Mouse (Mus musculus): ENCODE results near the gene Pdzd2.

The Pdzd2 gene

DNA sequence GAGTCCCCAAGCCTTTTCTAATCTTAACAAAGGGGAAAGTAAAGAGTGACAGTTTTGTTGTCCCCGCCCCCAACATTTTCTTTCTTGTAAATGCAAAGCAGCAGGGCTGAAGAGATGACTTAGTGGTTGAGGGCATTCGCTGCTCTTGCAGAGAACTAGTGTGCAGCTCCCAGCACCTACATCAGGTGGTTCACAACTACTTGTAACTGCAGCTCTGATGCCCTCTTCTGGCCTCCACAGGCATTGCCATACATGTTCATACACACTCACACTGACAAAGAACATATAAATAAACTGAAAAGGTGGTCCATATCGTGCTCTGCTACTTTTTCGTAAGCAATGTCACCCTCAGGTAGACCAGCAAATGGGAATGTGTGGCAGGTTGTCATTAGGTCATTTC lies 116.2 kb downstream of the Pdzd2 start:
- DNase-seq (ENCODE audit: low read depth, low spot score), result no peak

DNA sequence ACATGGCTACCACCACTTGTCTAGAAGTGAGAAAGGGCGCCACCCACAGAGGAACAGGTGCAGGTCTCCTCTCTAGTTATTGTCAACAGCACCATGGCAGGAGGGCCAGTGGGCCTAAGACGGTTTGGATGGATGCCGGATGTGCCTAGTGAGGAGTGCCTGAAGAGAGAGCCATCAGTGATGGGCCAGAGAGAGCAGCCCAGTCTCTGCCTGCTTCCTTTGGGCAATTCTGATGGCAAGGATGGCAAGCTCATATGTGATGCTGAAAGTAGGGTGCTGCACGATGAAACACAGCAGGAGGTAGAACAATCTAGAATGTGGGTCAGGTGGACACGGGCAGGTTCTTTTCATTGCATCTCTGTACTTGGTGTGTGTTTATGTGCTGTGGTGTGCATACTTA lies 117.0 kb downstream of the Pdzd2 start:
- DNase-seq (ENCODE audit: low read depth, low spot score), result no peak

DNA sequence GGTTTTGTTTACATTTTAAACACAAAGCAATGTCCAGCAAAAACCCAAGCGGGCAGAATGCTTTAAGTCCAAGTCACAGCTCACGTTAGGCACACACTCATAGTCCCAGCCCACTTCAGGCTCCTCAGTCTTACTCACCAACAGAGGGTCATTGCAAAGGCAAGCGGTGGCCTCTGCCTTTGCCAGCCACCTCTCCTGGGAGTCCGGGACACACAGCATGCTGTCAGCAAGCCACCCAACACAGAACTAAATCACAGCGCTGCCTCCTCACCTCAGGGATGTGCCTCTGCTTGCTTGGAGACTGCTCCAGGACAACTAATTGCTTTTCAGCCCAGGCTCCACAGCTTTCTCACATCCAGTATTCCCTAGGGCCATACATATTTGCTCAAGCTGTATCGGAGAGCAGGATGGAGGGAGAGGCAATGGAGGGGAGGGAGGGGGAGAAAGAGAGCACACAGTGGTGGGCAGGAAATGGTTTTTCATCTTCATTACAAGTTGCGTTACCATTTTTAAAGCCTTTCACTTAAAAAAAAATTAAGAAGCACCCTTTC lies 117.6 kb downstream of the Pdzd2 start:
- DNase-seq (ENCODE audit: low read depth, low spot score), result no peak

DNA sequence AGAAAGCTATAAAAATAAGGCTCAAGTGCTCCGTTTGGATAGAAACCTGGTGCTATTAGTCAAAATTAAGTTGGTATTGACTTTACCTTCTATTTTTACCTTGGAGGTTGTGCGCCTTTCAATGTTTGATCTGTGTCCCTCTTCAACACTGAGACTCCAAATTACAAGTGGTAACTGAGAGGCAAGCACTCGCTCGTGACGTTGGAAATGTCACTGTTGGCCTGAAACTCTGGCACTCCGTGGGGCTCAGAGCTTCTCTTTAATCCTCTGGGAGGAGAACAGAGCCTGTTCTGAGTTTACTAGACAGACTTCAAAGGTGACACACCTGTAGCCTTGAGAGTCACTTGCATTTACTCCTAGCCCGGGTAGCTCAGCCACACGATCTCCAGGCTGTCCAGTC lies 120.5 kb downstream of the Pdzd2 start:
- DNase-seq (ENCODE audit: low read depth, low spot score), result no peak

DNA sequence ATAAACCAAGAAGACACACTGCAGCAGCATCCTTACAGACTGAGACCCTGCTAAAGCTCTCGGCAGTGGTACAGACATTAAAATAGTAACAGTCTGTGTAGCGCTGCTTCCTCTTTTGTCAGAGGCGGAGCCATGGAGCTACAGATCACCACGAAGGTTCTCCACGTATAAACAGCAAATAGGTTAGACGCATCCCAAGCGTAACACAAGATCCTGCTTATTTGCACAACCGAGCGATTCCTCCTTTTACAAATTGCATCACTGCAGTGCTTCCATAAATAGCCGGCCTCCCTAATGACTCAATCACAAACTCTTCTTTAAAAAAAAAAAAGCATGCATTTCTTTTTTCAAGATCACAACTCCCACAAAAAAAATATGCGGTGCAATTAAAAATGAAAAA lies 122.1 kb downstream of the Pdzd2 start:
- DNase-seq (ENCODE audit: low read depth, low spot score), result no peak

DNA sequence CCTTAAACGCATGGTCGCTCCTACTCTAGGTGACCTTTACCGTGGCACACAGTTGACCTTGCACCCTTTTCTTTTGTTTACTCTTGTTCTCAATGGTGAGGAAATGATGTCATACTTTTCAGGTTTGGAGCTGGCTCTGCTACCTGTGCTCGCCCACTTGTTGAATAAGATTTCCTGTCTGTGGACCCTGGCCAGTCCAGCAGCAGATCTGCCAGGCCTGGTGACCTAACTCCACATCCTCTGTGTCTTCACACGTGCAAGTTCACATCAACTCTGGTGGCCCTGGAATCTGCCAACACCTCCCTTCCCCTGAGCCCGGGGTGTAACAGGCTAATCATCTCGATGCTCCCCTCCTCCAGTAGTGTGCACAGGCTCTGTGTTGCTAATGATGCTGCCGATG lies 122.5 kb downstream of the Pdzd2 start:
- no peak for DNase-seq (ENCODE audit: low read depth, low spot score)

DNA sequence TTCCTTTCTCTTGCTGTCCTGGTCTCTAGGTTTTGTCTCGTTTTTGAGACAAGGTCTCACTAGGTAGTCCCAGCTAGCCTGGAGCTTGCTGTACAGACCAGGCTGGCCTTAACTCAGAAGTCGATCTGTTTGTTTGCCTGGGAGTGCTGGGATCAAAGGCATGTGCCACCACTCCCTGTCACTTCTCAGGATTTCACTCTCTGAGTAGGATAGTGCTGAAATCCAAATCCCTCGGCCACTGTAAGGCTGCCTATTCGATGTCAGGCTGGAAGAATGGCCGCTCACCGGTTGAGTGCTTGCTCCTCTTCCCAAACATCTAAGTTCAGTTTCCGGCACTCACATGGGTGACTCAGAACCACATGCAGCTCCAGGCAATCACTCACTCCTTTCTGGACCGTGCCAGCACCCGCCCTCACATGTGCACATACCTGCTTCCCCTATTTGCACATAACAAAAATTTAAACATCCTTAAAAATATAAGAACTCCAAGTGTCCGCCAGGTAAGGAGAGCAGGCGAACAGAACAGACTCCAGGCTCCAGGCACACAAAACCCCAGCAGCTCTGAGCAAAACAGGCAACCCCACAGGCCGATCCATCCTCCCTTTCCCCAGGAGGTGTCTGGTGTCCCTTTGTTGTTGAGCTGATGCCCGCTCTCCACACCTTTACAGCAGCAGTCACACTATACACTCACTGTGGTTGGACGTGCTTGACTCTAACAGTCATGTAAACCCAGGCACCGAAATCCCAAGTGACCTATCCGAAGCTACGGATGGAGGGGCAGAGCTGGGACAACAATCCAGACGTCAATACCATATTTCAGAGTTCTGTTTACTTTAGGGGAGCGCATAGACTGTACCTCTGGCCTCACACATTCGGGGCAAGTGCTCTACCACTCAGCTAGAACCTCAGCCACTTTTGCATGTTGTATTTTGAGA lies 124.5 kb downstream of the Pdzd2 start:
- no peak for DNase-seq (ENCODE audit: low read depth, low spot score)

DNA sequence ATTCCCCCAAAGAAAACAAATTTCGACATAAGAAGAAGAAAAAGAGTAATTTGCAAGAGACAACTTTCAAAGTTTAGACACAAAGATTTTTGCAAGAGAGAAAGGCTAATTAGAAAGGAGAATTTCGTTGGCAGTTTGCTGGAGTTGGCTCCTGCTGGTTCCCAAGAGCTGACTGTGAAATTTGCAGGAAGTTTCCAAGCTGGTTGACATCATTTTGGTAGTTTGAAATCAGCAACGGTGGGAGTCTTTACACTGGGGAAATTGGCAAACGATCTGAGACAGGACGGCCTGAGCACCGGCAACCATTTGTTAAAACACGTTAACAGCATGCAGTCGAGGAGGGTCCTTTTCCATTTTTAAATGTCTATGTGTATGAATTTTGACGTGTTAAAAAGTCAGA lies 125.7 kb downstream of the Pdzd2 start:
- DNase-seq (ENCODE audit: low read depth, low spot score), result no peak

DNA sequence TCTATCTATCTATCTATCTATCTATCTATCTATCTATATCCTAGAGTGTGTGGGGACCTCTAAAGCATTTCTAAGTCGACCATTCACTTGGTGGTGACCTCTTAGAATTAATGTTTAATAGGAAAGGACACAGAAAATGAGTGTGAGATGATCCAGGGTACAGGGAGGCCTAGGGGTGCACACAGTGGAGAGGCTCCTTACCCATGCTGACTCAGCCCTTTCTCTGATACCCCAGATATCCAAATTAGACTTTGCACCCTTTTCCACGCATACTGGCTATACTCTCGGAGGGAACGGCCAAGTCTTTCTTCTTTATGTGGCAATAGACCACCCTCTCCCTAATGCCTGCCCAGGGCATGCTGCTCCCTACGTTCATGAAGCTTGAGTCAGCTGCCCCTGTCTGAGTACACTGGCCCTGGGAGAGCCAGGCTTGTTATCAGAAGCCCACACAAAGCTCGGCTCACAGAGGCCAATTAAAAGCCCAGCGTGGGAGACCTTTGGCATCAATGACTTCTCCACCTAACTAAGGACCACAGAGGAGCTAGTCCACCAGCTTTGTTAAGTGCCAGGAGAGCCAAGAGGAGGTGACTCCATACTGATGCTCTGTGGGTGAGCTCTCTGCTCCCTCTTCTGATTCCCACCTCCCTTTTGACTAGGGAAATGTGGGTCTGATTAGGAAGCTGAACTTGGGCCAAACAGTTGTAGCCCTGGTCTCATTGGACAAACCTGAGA lies 126.6 kb downstream of the Pdzd2 start:
- no peak for DNase-seq (ENCODE audit: low read depth, low spot score)

DNA sequence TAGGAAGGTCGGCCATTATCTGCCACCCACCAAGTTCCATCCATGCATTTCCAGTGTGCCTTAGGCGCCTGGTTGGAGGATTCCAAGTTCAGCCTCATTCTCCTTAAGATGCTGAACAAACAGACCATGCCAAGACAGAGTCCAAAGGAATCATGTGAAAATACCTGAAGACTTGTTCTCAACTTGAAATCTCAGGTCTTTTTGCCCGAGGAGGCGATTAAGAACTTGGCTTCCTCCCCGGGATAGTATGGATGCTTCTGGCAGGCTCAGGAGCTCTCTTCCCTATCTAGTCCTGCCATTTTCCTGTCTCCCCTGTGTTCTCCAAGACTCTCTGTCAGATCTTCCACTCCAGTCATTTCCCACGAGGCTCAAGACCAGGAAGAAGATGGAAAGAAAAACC lies 131.6 kb downstream of the Pdzd2 start:
- DNase-seq (ENCODE audit: low read depth, low spot score), result no peak

DNA sequence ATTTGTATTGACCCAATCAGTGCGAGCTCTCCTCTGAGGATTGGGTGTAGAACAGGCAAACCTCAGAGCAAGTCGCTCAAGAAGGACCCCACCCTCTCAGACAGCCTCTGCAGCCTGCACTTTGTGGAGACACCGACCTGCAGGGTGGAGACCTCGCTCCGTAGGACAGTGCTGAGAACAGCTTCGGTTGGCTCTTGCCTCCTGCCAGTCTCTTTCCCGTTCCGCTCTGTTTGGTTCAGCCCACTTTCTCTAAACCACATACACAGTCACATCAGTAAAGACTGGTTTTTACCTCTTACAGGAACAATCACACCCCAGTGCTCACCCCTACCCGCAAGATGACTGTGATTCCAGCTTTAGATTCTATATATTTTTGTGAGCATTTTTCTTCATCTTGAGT lies 133.4 kb downstream of the Pdzd2 start:
- no peak for DNase-seq (ENCODE audit: low read depth, low spot score)

DNA sequence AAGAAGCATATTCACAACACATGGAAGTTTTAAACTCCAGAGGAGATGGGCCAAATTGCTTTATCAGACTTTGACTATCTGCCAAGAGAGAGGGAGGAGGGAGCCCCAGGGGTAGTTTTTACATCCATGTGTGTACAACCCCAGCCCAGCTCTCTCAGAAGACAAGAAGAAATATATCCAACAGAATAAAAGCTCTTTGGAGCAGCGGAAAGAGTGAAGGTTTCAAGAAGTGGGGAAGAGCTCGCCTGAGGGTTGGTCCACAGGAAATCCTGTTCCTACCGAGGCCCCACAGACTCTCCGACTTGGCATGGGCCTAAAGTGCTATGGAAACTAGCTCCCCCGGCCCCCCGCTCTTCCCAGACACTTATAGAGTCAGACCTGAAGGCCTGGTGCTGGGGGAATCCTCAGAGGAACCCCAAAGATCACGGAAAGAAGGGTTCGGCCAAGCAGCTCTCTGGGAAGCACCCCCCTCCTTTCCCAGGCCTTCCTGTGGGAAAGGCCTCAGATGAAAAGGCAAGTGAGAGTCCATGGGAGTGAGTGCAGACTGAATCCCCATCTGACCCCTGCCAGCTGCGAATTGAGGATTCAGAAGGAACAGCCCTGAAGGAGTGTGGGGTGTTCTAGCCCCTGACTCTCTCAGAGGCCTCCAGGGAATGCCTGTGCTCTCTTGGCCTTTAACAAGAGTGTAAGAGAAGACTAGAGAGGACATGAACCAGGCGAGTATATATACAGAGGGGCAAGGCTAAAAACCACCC lies 134.3 kb downstream of the Pdzd2 start:
- DNase-seq (ENCODE audit: low read depth, low spot score), result no peak

DNA sequence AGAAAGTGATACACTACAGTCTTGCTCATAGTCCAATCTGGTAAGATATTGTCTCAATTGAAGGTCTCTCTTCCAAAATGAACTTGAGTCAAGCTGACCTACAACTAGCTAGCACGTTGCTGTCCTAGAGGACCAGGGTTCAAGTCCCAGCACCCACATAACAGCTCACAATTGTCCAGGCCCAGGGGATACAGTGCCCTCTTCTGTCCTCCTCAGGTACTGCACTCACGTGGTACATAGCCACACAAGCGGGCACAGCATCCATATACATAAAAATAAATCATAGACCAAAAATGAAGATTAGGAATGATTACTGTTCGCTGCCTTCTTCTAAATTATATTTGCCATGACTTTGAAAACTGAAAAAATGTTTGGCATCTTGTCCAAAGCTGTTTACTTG lies 136.1 kb downstream of the Pdzd2 start:
- no peak for DNase-seq (ENCODE audit: low read depth, low spot score)

DNA sequence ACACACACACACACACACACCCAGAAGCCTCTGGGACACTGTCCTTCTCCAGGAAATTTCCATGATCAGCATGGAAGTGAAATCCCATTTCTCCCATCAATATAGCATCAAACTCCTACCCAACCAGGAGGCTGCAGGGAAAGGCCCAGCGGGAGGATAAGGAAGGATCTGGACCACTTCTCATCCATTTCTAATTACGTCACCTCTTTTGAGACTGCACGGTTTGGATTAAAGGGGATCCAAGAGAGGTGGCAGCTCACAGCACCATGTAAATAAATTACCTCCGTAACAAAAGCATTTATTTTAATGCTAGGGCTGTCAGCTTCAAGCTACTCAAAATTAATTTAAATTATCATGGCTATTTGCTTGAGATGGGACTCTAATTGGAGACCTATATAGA lies 146.6 kb downstream of the Pdzd2 start:
- DNase-seq (ENCODE audit: low read depth, low spot score), result no peak

DNA sequence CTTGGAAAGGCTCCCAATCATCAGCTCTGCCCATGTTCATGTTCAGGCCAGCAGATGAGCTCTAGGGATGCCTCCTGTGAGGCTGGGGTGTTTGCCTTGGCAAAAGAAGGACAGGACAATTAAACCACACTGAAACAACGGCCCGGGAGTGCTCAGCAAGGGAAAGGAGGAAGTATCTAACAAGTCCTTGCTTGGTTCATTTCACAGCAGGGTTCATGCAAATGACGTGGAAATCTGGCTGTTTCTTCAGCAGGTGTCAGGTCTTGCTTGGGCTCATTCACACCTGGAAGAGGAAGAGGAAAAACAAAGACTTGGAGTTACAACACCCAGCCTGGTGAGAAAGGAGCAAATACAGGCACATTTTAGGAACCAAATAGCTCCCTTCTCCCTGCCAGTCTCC lies 147.1 kb downstream of the Pdzd2 start:
- DNase-seq (ENCODE audit: low read depth, low spot score), result no peak

DNA sequence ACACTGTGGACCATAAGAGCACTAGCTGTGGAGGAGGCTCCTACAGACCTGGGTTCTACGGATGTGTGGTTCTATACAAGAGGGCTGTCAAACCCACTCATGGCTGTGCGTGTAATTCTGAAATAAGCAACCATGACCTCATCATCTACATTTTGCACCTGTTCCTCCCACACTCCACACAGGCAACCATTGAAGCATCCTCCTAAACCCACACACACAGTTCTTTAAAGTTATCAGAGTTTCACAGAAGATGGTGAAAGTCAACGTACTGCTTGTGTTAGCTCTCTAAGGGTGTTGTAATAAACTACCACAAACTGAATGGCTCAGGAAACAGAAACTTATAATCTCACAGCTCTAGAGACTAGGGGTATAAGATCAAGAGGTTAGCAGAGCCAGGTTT lies 151.1 kb downstream of the Pdzd2 start:
- no peak for DNase-seq (ENCODE audit: low read depth, low spot score)

DNA sequence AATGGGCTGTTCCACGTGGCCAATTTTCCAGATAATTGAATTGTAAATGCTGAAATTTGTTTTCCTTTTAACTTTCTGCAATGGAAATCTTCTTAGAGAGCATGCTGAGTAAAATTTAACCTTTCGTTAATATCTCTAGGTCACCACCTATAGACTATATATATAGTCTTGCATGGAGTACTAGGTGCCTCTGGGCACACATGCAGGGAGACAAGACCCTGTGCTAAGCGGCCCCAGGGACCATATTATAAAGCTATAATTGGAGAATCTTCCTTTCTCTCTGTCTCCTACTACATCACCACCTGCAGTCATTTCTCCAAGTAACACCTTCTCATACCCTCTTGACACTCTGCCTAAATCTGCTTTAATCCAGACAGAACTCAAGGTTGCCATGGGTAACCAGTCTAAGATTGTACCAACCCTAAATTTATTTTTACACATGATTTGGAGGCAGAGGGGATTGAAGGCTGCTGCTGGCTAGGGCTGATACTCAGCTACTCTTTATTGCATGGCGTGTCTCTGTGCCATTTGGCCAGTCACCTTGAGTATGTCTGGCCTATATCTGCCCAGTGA lies 152.8 kb downstream of the Pdzd2 start:
- no peak for DNase-seq (ENCODE audit: low read depth, low spot score)

DNA sequence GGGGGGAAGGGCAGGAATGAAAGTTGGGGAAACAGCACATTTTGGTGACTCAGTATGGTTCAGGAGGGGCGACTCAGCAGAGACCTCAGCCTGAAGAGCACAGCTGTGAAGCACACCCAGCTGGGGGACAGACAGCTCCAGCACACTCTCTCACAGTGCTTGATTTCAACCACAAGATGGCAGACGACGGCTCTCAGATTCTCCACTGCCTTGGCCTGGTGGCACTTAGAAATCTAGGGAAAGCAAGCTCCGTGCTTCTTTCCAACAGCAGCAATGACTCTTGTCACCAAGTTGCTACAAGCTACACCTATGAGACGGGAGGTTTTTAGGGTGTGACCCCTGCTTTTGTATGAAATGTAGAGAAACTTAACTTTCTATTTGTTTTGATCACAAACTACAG lies 153.6 kb downstream of the Pdzd2 start:
- peak; percentile 54 for DNase-seq (ENCODE audit: low read depth, low spot score)

DNA sequence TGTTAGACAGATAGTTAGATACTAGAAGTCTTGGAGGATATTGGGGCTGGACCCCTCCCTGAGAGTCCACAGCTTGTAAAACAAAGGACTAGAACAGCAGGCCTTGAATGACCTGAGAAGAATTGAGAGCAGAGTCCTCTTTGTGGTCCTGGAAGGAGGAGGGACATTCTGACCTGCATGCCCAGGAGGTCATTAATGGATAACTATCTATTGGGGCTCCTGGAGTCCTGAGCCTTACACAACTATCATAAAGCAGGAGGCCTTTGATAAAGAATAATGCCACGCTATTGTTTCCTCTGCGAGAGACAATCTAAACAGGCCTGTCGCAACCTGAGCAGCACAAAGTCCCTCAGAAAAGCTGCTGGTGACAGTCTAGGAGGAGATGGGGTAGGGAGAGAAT lies 156.7 kb downstream of the Pdzd2 start:
- DNase-seq (ENCODE audit: low read depth, low spot score), result no peak

DNA sequence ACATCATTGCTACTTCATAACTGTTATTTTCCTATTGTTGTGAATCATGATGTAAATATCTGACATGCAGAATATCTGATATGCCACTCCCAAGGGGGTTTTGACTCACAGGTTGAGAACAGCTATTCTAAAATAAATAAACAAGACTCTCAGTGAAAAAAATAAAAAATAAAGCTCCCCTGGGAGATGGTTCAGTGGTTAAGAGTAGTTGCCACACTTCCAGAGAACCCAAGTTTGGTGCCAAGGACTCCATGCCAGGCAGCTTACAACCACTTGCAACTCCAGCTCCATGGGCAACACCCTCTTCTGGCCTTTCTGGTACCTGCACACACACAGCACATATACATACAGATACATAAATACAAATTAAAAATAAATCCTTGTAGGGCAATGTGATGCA lies 157.3 kb downstream of the Pdzd2 start:
- no peak for DNase-seq (ENCODE audit: low read depth, low spot score)

DNA sequence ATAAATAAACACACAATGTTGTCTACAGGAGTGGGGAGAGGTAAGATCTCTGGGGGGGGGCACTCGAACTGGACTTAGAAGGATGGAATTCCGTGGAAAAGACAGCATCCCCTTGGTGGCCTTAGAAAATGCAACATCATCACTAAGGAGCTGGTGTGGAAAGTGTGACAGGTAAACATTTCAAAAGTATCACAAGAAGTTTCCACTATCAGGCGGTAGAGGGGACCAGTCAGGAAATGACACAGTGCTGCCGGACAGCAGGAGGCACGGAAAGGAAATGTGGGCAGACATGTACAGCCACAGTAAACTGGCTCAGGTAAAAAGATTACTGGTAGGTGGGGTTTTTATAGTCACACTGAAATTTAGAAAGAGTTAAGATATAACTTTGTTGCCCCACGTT lies 160.5 kb downstream of the Pdzd2 start:
- DNase-seq (ENCODE audit: low read depth, low spot score), result no peak

DNA sequence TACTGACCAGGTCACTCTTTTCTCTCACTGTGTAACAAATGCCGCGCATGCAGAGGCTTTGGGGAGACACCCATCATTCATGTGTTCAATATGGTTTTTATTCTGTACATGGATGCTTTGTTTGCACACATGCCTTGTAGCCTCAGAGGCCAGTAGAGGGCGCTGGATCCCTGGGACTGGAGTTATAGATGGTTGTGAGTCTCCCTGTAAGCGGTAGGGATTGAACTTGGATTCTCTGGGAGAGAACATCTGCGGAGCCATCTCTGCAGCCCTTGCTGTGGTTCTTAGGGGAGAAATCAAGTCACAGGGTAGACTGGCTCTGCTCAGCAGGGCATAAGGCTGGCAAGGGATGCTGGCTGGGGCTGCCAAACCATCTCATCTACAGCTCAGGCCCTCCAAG lies 161.4 kb downstream of the Pdzd2 start:
- DNase-seq (ENCODE audit: low read depth, low spot score), result no peak

Measured in retina, adult 2 months (tissue).